Mouse (Mus musculus) liver, embryonic 14.5 days (tissue): ENCODE measurements around the gene Dlgap3.

Experiments
- CTCF ChIP-seq: IDR thresholded peaks from 2 replicates; pipeline ENCODE4 v1.5.1; 2016; ENCODE audit warnings: antibody characterized with exemption, low read depth, control low read depth
- EP300 ChIP-seq: IDR thresholded peaks from 2 replicates; pipeline ENCODE4 v1.6.1; 2016; ENCODE audit warnings: antibody characterized with exemption, low read depth

DNA sequence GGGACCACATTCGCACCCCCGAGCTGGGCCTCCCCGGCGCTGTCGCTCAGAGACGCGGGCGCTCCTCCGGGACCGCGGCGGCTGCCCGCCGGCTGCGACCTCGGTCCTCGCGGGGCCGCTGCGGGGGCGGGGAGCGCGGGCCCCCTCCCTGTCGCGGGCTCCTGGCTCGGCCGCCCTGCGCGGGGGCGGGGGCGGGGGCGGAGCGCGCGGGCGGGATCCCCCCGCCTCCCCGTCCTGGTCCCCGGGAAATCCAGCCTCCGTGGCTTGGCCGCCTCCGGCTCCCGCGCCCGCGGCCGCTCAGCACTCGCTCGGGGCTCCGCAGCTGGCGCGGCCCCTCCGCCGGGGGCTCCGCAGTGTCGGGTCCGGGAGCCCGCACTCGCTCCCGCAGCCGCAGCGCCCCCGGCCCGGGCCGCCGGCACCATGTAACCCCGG is at the start of gene Dlgap3:
- TF ChIP-seq CTCF (no peak), EP300 (no peak)
